Mouse (Mus musculus) embryo, embryonic 9.5 days (tissue): ENCODE results near the gene Olfr598.
"Not testable (repeated sequence)": the region's sequence is repeated elsewhere in the genome, so short reads cannot be mapped to it uniquely, and the experiment has no call there.

Experiments used
- DNase-seq: peaks from one replicate; pipeline ENCODE4 v3.0.0-alpha.2; 2017; ENCODE audit errors: extremely low spot score

The Olfr598 gene

DNA sequence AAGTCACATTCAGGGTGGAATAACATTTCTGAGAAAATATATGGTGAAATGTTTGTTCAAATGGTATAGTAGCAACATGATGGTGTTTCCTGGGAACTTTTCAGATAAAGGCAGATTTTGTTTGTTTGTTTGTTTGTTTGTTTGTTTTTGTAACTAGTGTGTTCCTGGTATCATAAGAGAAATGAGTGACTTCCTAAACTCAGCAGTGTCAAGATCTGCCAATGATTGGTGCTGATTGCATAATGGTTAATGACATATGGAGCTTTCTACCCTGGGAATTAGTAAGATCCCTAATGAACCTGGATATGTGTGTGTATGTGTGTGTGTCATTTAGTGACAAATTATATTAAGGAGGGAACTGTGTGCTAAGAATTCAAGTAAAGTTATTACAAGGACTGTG, at the start of gene Olfr598:
Gene Olfr598, plus strand, starts transcription at position 301 of the 400 bp plus-strand sequence.
- no peak for DNase-seq

- DNase-seq: not testable (repeated sequence)
Measured at GRCm38 (mm10) chr7:103305348-103305747, 18.0 kb upstream of the Olfr598 start, which contains the start of gene Olfr596. TSS of gene Olfr596 (plus strand) at chr7:103305648.

GRCm38 (mm10) chr7:103316015-103316414, 7.4 kb upstream of the Olfr598 start, which contains the start of gene Olfr597:
TSS of gene Olfr597 (plus strand) at chr7:103316315.
- not testable (repeated sequence) for DNase-seq

DNA sequence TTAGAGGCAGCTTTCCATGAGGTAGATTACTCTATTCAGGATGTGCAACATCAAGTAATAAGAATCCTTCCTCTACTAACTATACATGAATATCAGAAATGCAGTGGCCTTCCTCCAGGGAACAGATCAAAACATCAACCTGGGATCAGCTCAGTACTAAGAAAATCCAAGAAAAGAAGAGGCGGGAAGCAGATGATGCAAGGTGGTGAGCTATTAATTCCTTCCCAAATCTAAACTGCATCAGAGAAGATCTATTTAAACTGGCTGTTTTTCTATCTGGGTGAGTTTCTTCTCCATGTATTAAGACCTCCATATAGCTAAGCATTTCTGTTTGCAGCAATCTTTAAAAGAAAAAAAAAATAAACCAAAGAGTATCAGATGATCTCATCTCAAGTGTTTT, 12.2 kb downstream of the Olfr598 start, which contains the start of gene Olfr599:
Gene Olfr599, plus strand, starts transcription at position 301 of the 400 bp plus-strand sequence.
- no peak for DNase-seq

DNA sequence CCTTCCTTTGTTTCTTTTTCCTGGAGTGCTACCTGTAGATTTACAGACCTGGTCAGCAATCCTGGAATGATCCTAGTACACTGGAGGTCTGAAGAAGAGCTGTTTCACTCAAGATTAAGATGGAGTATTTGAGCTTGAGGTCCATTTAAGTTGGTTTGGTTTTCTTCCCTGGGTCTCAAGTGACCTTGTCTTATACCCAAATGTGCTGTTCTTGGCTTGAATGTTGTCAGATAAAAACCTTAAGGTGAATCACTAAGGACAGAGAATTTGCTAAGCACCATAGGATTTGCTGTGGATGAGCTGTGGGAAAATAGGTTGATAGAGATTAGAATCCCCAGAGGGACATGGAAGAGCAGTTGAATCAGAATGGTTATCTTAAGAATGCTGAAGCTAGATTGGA, 26.2 kb downstream of the Olfr598 start, which contains the start of gene Olfr600:
Gene Olfr600, minus strand, starts transcription at position 101 of the 400 bp plus-strand sequence.
- no peak for DNase-seq

DNA sequence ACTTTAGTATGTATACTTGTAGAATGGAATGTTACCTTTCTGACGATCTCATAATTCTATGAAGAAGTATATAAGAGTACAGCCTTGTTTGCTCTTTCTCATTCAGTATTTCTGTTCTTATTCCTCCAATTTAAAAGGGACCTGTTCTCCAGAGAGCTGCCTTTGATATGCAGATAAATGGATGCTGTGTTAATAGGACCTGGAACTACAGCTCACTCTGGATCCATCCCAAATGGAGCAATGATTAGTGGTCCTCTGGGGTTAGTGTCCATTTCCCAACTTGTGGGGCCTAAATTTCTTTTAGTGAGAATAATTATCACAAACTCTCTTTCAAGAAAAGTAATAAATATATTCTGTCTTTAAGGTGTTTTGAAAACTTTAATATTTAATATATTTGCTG, 39.2 kb downstream of the Olfr598 start, which contains the start of gene Olfr601:
Gene Olfr601, minus strand, starts transcription at position 101 of the 400 bp plus-strand sequence.
- no peak for DNase-seq
